Mouse (Mus musculus) hindbrain, embryonic 16.5 days (tissue): ENCODE measurements around the gene Mcrip2. TPM values are rescaled to one million over a fixed set of nuclear protein-coding genes. Genes with fewer than 3 reads are reported as not detected.
A peak's percentile ranks its signal among the peaks of the same experiment; 100 is the strongest.
"Not testable (repeated sequence)": the region's sequence is repeated elsewhere in the genome, so short reads cannot be mapped to it uniquely, and the experiment has no call there.

Experiments
- ATAC-seq: fragments of 200-750 bp; cut with Nextera tagmentation; 2 replicates; pipeline ENCODE4 v1.8.0; 2017; ENCODE audit warnings: moderate TSS enrichment, moderate library complexity
- H3K27ac ChIP-seq: fragments of 300-500 bp; sonication (generic); 2 replicates; pipeline ENCODE4 v1.5.1; 2014; ENCODE audit warnings: low read depth, mild to moderate bottlenecking, control low read depth, low read length, moderate library complexity
- H3K27me3 ChIP-seq: fragments of 300-500 bp; sonication (generic); replicated peaks from 2 replicates; pipeline ENCODE4 v1.6.1; 2014; ENCODE audit warnings: low read length; ENCODE audit not compliant: control insufficient read depth, insufficient read depth
- H3K36me3 ChIP-seq: fragments of 300-500 bp; sonication (generic); 2 replicates; pipeline ENCODE4 v1.6.1; 2014; ENCODE audit warnings: mild to moderate bottlenecking, low read length, moderate library complexity, mixed read lengths; ENCODE audit not compliant: control insufficient read depth, insufficient read depth
- H3K4me1 ChIP-seq: fragments of 300-500 bp; sonication (generic); 2 replicates; pipeline ENCODE4 v1.6.1; 2014; ENCODE audit warnings: low read depth, low read length; ENCODE audit not compliant: control insufficient read depth, insufficient read depth
- H3K4me2 ChIP-seq: fragments of 300-500 bp; sonication (generic); 2 replicates; pipeline ENCODE4 v1.6.1; 2014; ENCODE audit warnings: mild to moderate bottlenecking, low read length, control low read depth, moderate library complexity
- H3K4me3 ChIP-seq: fragments of 300-500 bp; sonication (generic); 2 replicates; pipeline ENCODE4 v1.5.1; 2014; ENCODE audit warnings: mild to moderate bottlenecking, low read length, control low read depth, moderate library complexity
- H3K9ac ChIP-seq: fragments of 300-500 bp; sonication (generic); 2 replicates; pipeline ENCODE4 v1.6.1; 2014; ENCODE audit warnings: low read depth, mild to moderate bottlenecking, control low read depth, low read length, moderate library complexity
- H3K9me3 ChIP-seq: fragments of 300-500 bp; sonication (generic); 2 replicates; pipeline ENCODE4 v1.6.1; 2014; ENCODE audit warnings: mild to moderate bottlenecking, low read length, moderate library complexity; ENCODE audit not compliant: control insufficient read depth
- WGBS: fragments of 180-500 bp; shearing (Covaris S2); extraction: QIAGEN DNeasy Blood & Tissue Kit; methylation state at CpG from one replicate; pipeline ENCODE4 v1.1.7; 2014; 5-methylcytosine and 5-hydroxymethylcytosine counted together
- polyA plus RNA-seq: library from polyadenylated mRNA; unstranded; fragments of >200 nt; fragmentation: Nextera tagmentation; extraction: Ambion mirVana; gene quantifications from 2 replicates; pipeline ENCODE4 v1.2.1, GENCODE M21; 2015

Mcrip2 gene
- polyA plus RNA-seq, 1 experiment from 2014 or later: 38.9 TPM

DNA sequence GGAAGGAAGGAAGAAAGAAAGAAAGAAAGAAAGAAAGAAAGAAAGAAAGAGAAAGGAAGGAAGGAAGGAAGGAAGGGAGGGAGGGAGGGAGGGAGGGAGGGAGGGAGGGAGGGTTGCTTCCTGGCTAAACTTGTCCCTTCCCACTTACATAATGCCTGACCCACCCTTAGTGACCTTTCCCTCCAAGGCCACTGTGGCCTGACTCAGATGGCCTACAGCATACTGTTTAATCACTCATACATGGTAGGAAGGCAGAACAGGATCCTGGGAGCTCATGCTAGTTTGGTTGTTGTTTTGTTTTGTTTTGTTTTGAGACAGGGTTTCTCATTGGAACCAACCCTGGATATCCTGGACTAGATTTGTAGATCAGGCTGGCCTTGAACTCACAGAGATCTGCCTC, 3.0 kb upstream of the Mcrip2 start:
- peaks cover 30% of the 10 kb centered on the region for H3K4me1 ChIP-seq
- not testable (repeated sequence) for H3K27me3 ChIP-seq, H3K4me2 ChIP-seq, ATAC-seq, H3K36me3 ChIP-seq, H3K4me3 ChIP-seq, H3K9ac ChIP-seq, H3K9me3 ChIP-seq, H3K27ac ChIP-seq

DNA sequence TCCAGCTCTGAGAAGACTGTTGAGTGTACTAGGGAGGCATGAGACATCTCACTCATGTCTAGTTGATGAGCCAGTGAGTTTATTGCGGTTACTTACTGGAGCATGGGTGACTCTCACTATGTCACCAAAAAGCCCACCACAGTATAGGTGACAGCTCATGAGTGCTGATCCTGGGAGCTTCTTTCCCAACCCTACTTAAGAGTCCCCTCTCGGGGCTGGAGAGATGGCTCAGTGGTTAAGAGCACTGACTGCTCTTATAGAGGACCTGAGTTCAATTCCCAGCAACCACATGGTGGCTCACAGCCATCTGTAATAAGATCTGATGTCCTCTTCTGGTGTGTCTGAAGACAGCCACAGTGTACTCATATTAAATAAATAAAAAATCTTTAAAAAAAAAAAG, 1.4 kb upstream of the Mcrip2 start:
- Histone ChIP-seq H3K4me2 (no peak overlapping the region), H3K9ac (no peak overlapping the region), H3K4me1 (peaks cover 25% of the 10 kb centered on the region), H3K27ac (no peak overlapping the region), H3K27me3 (no peaks in the 10 kb centered on the region), H3K4me3 (no peak overlapping the region), H3K9me3 (no peaks in the 10 kb centered on the region), H3K36me3 (no peaks in the 10 kb centered on the region)
- ATAC-seq: no peak
- WGBS: 82% methylated on average over 2 of the region's 2 CpGs

DNA sequence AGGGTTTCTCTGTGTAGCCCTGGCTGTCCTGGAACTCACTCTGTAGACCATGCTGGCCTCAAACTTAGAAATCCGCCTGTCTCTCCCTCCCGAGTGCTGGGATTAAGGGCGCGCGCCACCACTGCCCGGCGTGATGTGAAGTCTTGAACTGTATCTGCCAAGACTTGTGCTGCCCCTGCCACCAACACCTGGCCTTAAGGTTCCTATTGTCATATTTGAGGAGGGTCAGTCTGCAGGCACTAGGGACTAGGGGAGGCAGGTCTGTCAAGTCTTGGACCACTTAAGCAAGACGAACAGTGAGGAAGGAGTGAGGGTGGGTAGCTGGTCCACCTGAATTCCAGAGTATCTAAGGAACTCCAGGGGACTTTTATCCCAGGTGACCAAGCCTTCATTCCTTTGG, 934 bp upstream of the Mcrip2 start:
- peaks cover 25% of the 10 kb centered on the region for H3K4me1 ChIP-seq
- H3K36me3 ChIP-seq: no peaks in the 10 kb centered on the region
- no peak overlapping the region for H3K4me3 ChIP-seq
- ATAC-seq: no peak
- H3K27me3 ChIP-seq: no peaks in the 10 kb centered on the region
- no peak overlapping the region for H3K9ac ChIP-seq
- H3K4me2 ChIP-seq: no peak overlapping the region
- H3K9me3 ChIP-seq: no peaks in the 10 kb centered on the region
- WGBS: 85% methylated on average over 8 of the region's 8 CpGs
- no peak overlapping the region for H3K27ac ChIP-seq

DNA sequence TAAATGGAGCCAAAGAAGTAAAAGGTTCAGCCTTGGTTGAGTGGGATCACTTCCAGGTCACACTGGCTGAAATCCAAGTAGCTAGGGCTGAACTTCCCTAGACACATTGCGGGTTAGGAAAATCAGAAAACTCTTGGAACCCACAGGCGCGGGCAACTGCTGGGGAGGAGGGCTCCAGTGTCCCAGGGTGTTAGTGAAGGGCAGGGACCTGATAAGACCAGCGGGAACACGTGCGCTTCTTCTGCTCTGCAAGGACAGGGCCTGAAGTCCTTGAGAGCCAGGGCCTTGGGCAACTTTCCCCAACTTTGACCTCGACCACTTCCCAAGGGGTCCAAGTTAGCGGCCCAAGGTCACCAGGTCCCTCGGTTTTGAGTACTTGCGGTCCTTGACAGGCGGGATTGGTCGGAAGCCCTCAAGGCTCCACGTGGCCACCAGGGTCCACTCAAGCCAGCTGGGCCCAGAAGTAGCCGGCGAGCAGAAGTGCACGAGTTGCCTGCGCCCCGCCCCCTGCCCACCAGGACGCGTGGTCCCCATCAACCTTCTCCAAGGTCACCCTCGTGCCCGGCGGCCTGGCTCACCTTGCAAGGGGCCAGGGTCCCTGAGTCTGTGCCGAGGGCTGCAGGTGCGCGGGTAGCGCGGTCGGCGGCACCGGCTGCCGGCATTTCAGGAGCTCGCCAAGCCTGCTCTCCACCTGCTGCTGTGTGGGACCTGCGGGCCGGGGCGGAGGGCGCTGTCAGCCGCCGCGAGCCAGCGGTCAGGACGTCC, 546 bp downstream of the Mcrip2 start:
- H3K4me1 ChIP-seq: peaks cover 18% of the 10 kb centered on the region
- H3K36me3 ChIP-seq: no peaks in the 10 kb centered on the region
- peak overlapping the region; percentile 87 for H3K9ac ChIP-seq
- 2% methylated on average over 41 of the region's 42 CpGs for WGBS
- no peaks in the 10 kb centered on the region for H3K9me3 ChIP-seq
- no peak; the same call in 1 of the 2 replicates for ATAC-seq
- H3K27ac ChIP-seq: peak overlapping the region; percentile 77
- H3K4me2 ChIP-seq: peak overlapping the region; percentile 96
- H3K4me3 ChIP-seq: peak overlapping the region; percentile 97
- H3K27me3 ChIP-seq: no peaks in the 10 kb centered on the region

DNA sequence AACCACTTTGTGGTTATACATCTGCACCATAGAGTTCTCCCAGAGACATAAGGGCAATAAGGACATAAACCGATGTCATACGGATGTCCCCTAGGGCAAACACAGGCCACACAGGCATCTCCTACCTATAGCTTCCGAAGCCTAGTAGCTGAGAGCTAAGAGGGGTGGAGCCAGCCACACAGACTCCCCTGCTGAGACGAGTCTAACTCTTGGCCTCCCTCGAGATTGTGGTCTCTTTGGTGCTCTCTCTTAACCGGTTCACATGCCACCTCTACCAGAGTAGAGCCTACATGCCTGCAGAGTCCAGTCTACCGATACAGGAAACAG, 1.1 kb downstream of the Mcrip2 start:
- Histone ChIP-seq H3K36me3 (no peaks in the 10 kb centered on the region), H3K9me3 (no peaks in the 10 kb centered on the region), H3K4me2 (peak overlapping the region; percentile 96), H3K4me3 (peak overlapping the region; percentile 97), H3K9ac (peak overlapping the region; percentile 87), H3K27ac (no peak overlapping the region), H3K4me1 (peaks cover 18% of the 10 kb centered on the region), H3K27me3 (no peaks in the 10 kb centered on the region)
- WGBS: 20% methylated on average over 7 of the region's 7 CpGs
- ATAC-seq: no peak

DNA sequence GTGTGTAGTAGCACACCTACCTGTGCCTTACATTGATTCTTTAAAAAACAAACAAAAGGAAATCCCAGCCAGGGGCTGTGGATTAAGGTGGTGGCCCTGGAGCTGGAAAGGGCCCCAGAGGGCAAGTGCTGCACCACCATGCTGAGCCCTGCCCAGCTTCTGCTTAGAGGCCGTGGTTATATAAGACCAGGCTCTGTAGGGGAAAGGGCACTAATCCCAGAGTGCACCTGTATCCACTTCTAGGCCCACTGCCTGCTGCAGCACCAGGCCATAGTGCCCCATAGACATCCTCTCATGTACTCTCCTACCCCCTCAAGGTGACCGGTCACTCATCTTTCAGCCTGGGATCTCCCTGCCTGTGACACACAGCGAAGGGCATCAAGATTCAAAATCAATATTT, 2.4 kb downstream of the Mcrip2 start:
- WGBS: 96% methylated on average over 3 of the region's 3 CpGs
- H3K4me2 ChIP-seq: no peak overlapping the region
- no peaks in the 10 kb centered on the region for H3K36me3 ChIP-seq
- H3K4me1 ChIP-seq: peaks cover 24% of the 10 kb centered on the region
- no peak overlapping the region for H3K4me3 ChIP-seq
- peak overlapping the region; percentile 17; the same call in 1 of the 2 replicates for H3K9ac ChIP-seq
- H3K27me3 ChIP-seq: no peaks in the 10 kb centered on the region
- ATAC-seq: no peak
- H3K27ac ChIP-seq: no peak overlapping the region
- H3K9me3 ChIP-seq: no peaks in the 10 kb centered on the region

DNA sequence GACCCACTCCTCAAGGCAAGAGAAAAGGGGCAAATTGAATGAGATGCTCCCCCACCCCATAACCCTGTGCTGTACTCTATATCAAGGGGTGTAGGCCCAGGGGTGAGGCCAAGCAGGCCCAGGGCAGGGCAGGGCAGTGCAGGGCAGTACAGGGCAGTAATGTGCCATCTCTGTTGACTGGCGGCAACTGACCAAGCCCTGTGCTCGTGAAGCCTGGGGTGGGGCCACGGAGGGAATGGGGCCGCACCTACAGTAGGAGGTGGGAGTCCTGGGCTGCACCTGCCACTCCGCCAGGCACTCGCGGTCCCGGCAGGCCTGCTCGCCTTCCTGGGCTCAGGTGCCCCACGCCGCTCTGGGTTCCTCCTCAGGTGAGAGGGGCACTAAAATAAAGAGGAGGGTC, 3.3 kb downstream of the Mcrip2 start:
- Histone ChIP-seq H3K4me1 (peaks cover 32% of the 10 kb centered on the region), H3K27me3 (no peaks in the 10 kb centered on the region), H3K4me3 (no peak overlapping the region), H3K36me3 (no peaks in the 10 kb centered on the region), H3K9me3 (no peaks in the 10 kb centered on the region), H3K4me2 (no peak overlapping the region), H3K27ac (no peak overlapping the region), H3K9ac (no peak overlapping the region)
- 88% methylated on average over 11 of the region's 11 CpGs for WGBS
- ATAC-seq: no peak

DNA sequence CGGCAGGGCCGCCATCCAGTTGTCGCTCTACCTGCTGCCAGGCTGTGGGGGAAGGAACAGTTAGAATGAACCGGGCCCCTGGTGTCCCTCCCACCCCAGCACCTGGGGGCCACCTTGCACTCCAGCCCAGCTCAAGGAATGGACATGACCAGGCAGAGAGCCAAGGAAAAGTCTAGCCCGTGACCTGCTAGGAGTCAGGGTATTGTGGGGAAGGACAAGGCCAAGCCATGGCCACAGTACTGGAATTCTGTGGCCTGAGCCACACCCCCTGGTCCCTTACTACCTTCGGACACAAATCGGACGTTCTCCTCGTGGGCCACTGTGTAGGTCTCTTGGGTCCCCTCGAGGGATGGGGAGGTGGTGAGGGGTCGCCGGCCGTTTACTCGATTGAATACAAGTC, 4.3 kb downstream of the Mcrip2 start:
- Histone ChIP-seq H3K9ac (no peak overlapping the region), H3K9me3 (no peaks in the 10 kb centered on the region), H3K4me3 (no peak overlapping the region), H3K27ac (no peak overlapping the region), H3K4me2 (no peak overlapping the region), H3K36me3 (no peaks in the 10 kb centered on the region), H3K27me3 (no peaks in the 10 kb centered on the region), H3K4me1 (peaks cover 35% of the 10 kb centered on the region)
- no peak for ATAC-seq
- 89% methylated on average over 14 of the region's 14 CpGs for WGBS

DNA sequence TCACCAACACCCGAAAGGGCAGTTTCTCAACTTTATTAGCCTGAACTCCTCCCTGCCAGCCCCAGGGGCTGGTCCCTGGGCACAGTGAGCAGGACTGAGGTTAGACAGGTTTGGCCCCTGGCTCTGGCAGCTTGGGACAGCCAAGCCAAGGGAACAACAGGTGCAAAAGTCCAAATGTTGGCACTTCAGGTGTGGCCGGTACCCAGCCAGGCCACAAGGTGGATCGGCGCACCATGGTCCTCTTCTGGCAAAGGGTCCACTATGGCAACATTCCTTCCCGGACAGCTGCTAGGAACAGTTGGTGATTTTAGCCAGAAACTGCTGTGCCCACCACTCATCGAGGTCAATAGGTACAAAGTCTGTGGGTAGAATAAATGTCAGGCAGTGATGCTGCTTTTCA, 4.9 kb downstream of the Mcrip2 start:
- no peak overlapping the region for H3K9ac ChIP-seq
- no peak overlapping the region for H3K4me3 ChIP-seq
- WGBS: 91% methylated on average over 6 of the region's 6 CpGs
- H3K27me3 ChIP-seq: no peaks in the 10 kb centered on the region
- H3K4me2 ChIP-seq: no peak overlapping the region
- ATAC-seq: no peak
- no peak overlapping the region for H3K27ac ChIP-seq
- peaks cover 31% of the 10 kb centered on the region for H3K4me1 ChIP-seq
- no peaks in the 10 kb centered on the region for H3K36me3 ChIP-seq
- no peaks in the 10 kb centered on the region for H3K9me3 ChIP-seq
